Mouse (Mus musculus): ENCODE data around the gene Pkhd1. TPM values are rescaled to one million over a fixed set of nuclear protein-coding genes. Genes with fewer than 3 reads are reported as not detected.

The Pkhd1 gene
- polyA plus RNA-seq, 1 experiment: not detected

DNA sequence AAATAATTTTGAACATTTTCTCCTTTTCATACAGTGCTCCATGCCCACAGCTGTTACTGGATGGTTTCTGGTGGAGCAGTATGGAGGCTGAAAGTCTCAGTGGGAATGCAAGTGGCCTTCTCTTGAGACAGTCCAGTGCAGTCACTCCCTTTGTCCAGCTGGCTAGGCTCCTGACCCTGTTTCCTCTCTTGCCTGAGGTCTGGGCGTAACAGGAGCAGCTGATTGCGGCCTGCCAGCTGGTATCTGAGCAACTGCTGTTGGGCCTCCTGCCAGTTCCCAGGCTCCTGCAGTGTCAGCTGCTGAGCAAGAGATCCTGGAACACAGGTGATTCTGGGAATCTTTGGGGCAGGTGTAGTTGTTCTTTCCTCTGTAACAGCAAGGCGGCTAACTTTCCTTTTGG is 559.6 kb downstream of the Pkhd1 start:
- Histone ChIP-seq H3K4me3 (ENCODE audit: insufficient read depth, low read length) (no peak overlapping the region), H3K4me1 (ENCODE audit: control insufficient read depth, insufficient read depth, low read length) (no peaks in the 10 kb centered on the region), H3K27ac (ENCODE audit: insufficient read depth, low read depth, low read length) (no peak overlapping the region)
- TF ChIP-seq POLR2A (IDR thresholded peaks at IDR 0.05; ENCODE audit: borderline replicate concordance, low read depth, low read length) (no peak), CTCF (IDR thresholded peaks at IDR 0.05; ENCODE audit: low read depth, low read length) (no peak)

DNA sequence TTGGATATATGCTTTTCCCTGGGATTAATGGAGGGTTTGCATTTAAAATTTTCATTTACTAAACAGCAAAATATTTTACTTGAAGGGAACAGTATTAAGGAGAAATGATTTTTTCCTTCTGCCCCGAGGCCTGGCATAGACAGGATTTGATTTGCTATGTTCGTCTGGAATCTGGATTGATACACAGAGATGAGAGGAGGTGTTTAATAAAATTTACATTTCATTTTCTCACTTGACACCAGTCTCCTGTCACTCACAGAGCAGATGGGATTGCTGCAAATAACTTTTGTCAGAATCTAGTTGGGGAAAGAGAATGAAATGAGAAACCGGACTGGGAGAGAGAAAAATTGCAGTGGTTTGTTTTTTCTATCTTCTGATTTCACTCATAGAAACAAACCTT is 578.5 kb downstream of the Pkhd1 start:
- H3K4me1 ChIP-seq (ENCODE audit: control insufficient read depth, insufficient read depth, low read length): no peaks in the 10 kb centered on the region
- no peak overlapping the region for H3K4me3 ChIP-seq (ENCODE audit: insufficient read depth, low read length)
- TF ChIP-seq POLR2A (IDR thresholded peaks at IDR 0.05; ENCODE audit: borderline replicate concordance, low read depth, low read length) (no peak), CTCF (IDR thresholded peaks at IDR 0.05; ENCODE audit: low read depth, low read length) (no peak)
- H3K27ac ChIP-seq (ENCODE audit: insufficient read depth, low read depth, low read length): no peak overlapping the region

DNA sequence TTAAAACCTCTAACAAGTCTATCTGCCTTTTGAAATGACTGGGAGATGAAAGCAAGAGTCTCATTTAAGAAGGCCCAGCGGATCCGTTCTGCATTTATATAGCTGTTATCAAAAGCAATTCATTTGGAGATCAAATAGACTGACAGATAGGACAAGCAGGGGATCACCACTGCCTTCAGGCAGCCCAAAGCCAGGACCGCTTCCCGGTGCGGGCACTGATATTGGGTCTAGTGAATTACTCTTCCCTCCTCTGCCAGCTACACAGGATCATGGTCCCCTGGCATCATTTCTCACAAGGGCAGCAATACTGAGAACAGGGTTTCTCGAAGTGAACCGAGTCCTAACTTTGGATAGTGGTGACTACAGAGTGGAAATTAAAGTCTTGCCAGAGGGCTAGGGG is 582.6 kb downstream of the Pkhd1 start:
- Histone ChIP-seq H3K27ac (ENCODE audit: insufficient read depth, low read depth, low read length) (no peak overlapping the region), H3K4me1 (ENCODE audit: control insufficient read depth, insufficient read depth, low read length) (no peaks in the 10 kb centered on the region), H3K4me3 (ENCODE audit: insufficient read depth, low read length) (no peak overlapping the region)
- TF ChIP-seq CTCF (IDR thresholded peaks at IDR 0.05; ENCODE audit: low read depth, low read length) (no peak), POLR2A (IDR thresholded peaks at IDR 0.05; ENCODE audit: borderline replicate concordance, low read depth, low read length) (no peak)

DNA sequence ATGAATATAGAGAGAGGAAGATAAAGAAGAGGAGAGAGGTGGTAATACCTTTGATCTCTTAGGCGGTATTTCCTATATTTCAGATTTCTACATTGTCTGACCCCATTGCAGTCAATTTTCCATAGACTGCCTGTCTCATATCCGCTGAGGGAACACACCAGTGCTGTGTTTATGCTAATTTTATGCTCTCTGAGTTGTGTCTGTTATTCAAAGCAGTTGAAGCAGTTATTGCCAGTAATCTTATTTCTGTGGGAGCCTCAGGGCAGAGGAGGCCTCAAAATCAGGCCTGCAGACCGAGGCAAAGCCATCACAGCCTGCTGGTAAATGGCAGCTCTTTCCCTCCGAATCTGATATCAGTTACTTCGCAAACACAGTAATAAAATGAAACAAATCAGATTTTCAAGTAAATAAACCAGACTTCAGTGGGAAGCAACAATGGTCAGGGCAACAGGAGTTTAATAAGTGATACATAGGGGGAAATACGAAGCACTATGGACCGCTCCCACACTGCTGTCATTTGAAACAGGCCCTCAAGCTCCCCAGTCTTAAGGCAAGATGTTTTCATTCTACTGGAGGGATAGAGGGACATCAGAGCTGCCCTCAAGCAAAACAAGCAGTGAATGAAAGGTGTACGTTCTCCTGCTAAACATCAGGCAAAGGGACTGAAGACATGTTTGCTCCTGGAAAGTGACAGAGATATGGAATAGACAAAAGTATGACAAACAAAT is 599.5 kb downstream of the Pkhd1 start:
- TF ChIP-seq POLR2A (IDR thresholded peaks at IDR 0.05; ENCODE audit: borderline replicate concordance, low read depth, low read length) (no peak), CTCF (IDR thresholded peaks at IDR 0.05; ENCODE audit: low read depth, low read length) (no peak)
- no peak overlapping the region for H3K4me3 ChIP-seq (ENCODE audit: insufficient read depth, low read length)
- H3K27ac ChIP-seq (ENCODE audit: insufficient read depth, low read depth, low read length): no peak overlapping the region
- no peaks in the 10 kb centered on the region for H3K4me1 ChIP-seq (ENCODE audit: control insufficient read depth, insufficient read depth, low read length)

DNA sequence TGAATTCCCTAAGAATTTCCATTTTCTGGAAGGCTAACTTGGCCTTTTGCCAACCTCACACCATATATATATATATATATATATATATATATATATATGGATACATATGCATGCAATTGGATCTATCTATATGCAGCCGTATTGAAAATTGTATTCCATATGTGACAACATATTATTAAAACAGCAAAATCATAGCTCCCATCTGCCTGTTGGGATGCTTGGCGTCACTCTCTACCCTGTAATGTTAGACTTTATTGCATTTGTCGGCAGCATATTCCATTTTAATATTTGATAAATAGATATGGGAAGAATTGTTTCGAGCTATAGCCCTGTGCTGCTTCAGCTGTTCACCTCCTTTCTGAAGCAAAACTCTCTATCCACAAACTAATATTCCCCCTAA is 600.2 kb downstream of the Pkhd1 start:
- Histone ChIP-seq H3K4me3 (ENCODE audit: insufficient read depth, low read length) (no peak overlapping the region), H3K4me1 (ENCODE audit: control insufficient read depth, insufficient read depth, low read length) (no peaks in the 10 kb centered on the region), H3K27ac (ENCODE audit: insufficient read depth, low read depth, low read length) (no peak overlapping the region)
- TF ChIP-seq POLR2A (IDR thresholded peaks at IDR 0.05; ENCODE audit: borderline replicate concordance, low read depth, low read length) (no peak), CTCF (IDR thresholded peaks at IDR 0.05; ENCODE audit: low read depth, low read length) (no peak)

Other genes with a start within 250 kb of the Pkhd1 start
- not detected in 2 replicates for gene Il17a, start 112.8 kb upstream of the Pkhd1 start, polyA plus RNA-seq (2012; ENCODE audit: insufficient read depth, insufficient read length, missing spikeins)
- gene Il17f, start 172.6 kb upstream of the Pkhd1 start, polyA plus RNA-seq (2012; ENCODE audit: insufficient read depth, insufficient read length, missing spikeins): not detected in 2 replicates
- 34.1 and 36.3 TPM in 2 replicates for gene Mcm3, start 202.2 kb upstream of the Pkhd1 start, polyA plus RNA-seq (2012; ENCODE audit: insufficient read depth, insufficient read length, missing spikeins)

All from bone marrow macrophage, adult 2 months (primary cell).